Mouse (Mus musculus) stomach, embryonic 16.5 days (tissue): ENCODE results near the gene Mapkbp1. TPM values are rescaled to one million over a fixed set of nuclear protein-coding genes. Genes with fewer than 3 reads are reported as not detected.
A peak's percentile ranks its signal among the peaks of the same experiment; 100 is the strongest.

ENCODE experiments used
- ATAC-seq: fragments of 200-750 bp; cut with Nextera tagmentation; 2 replicates; pipeline ENCODE4 v1.8.0; 2017; ENCODE audit warnings: moderate number of reproducible peaks, moderate TSS enrichment; ENCODE audit not compliant: insufficient read depth, low FRiP score
- H3K27ac ChIP-seq: fragments of 300-500 bp; sonication (generic); 2 replicates; pipeline ENCODE4 v1.5.1; 2014; ENCODE audit warnings: low read length
- H3K27me3 ChIP-seq: fragments of 300-500 bp; sonication (generic); 2 replicates; pipeline ENCODE4 v1.6.1; 2014; ENCODE audit warnings: low read length, control low read depth, mixed read lengths; ENCODE audit not compliant: control insufficient read depth, insufficient read depth
- H3K36me3 ChIP-seq: fragments of 300-500 bp; sonication (generic); 2 replicates; pipeline ENCODE4 v1.6.1; 2014; ENCODE audit warnings: low read length; ENCODE audit not compliant: control insufficient read depth, insufficient read depth
- H3K4me1 ChIP-seq: fragments of 300-500 bp; sonication (generic); 2 replicates; pipeline ENCODE4 v1.6.1; 2014; ENCODE audit warnings: low read length, control low read depth, mixed read lengths; ENCODE audit not compliant: control insufficient read depth, insufficient read depth
- H3K4me2 ChIP-seq: fragments of 300-500 bp; sonication (generic); 2 replicates; pipeline ENCODE4 v1.6.1; 2014; ENCODE audit warnings: low read depth, low read length, mixed read lengths
- H3K4me3 ChIP-seq: fragments of 300-500 bp; sonication (generic); replicated peaks from 2 replicates; pipeline ENCODE4 v1.5.1; 2014; ENCODE audit warnings: mild to moderate bottlenecking, low read length
- H3K9ac ChIP-seq: fragments of 300-500 bp; sonication (generic); 2 replicates; pipeline ENCODE4 v1.6.1; 2014; ENCODE audit warnings: low read length
- H3K9me3 ChIP-seq: fragments of 300-500 bp; sonication (generic); replicated peaks from 2 replicates; pipeline ENCODE4 v1.6.1; 2016; ENCODE audit warnings: low read length, control low read depth; ENCODE audit not compliant: control insufficient read depth
- WGBS: fragments of 180-500 bp; shearing (Covaris S2); extraction: QIAGEN DNeasy Blood & Tissue Kit; methylation state at CpG from one replicate; pipeline ENCODE4 v1.1.7; 2014; 5-methylcytosine and 5-hydroxymethylcytosine counted together
- polyA plus RNA-seq: library from polyadenylated mRNA; unstranded; fragments of >200 nt; fragmentation: Nextera tagmentation; extraction: Ambion mirVana; gene quantifications from 2 replicates; pipeline ENCODE4 v1.2.1, GENCODE M21; 2015

Mapkbp1 gene
- polyA plus RNA-seq, 1 experiment from 2014 or later, result 2.6 TPM

GRCm38 (mm10) chr2:120040991-120041390 is 68.5 kb downstream of the Mapkbp1 start:
- Histone ChIP-seq H3K4me3 (no peak overlapping the region), H3K27ac (no peak overlapping the region), H3K27me3 (no peaks in the 10 kb centered on the region), H3K9me3 (no peaks in the 10 kb centered on the region), H3K36me3 (peaks cover 21% of the 10 kb centered on the region), H3K9ac (no peak overlapping the region), H3K4me1 (peaks cover 9% of the 10 kb centered on the region; the same call in 1 of the 2 replicates), H3K4me2 (no peak overlapping the region)
- no peak for ATAC-seq
- 85% methylated on average over 5 of the region's 5 CpGs for WGBS

DNA sequence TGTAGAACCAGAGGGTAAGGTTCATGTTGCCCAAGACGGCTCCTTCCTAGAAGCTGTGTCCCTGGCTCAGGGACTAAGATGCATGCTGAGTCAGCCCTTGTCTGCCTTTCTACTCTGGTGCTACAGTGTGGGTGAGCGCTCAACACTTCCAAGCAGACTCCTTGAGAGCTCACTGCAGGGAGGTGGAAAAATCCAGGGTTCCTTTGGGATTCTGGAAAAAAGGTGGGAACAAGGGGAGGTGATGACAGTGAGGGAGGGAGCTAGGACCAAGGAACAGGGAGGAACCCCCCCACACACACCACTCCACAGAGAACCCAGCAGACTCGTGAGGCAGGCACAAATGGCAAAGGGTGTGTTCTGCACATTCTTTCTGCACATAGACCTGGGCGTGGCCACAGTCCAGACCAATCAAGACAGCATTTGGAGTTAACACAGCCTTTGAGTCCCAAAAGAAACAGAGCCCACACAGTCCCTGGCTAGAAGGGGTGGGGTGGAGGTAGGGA is 71.7 kb downstream of the Mapkbp1 start:
- H3K4me2 ChIP-seq, result no peak overlapping the region
- H3K9ac ChIP-seq, result 0 out of 2 replicates have a peak overlapping the region, but pooled peaks have one; percentile 5
- H3K4me1 ChIP-seq, result peaks cover 14% of the 10 kb centered on the region; the same call in 1 of the 2 replicates
- no peaks in the 10 kb centered on the region for H3K27me3 ChIP-seq
- H3K27ac ChIP-seq, result peak overlapping the region; percentile 34; the same call in 1 of the 2 replicates
- H3K36me3 ChIP-seq, result peaks cover 9% of the 10 kb centered on the region
- no peaks in the 10 kb centered on the region for H3K9me3 ChIP-seq
- peak; percentile 82 for ATAC-seq
- no peak overlapping the region for H3K4me3 ChIP-seq
- 46% methylated on average over 4 of the region's 4 CpGs for WGBS

DNA sequence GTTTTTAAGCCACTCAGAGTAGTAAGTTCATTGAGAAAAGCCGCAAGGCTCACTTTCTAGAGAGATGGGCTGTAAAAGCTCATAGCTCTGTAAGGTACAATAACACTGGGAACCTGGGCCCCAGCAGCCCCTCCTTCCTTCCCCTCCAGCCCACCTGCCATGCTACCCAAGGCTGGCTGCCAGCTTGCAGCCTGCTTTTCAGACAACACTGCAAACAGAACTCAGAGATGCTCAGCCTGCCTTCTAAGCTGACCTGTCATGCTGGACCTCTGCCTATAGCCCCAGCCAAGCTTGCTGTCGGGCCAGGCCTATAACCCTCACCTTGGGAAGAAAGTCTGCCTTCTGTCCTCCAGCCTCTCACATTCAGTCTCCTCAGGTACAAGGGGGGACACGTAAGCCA is 72.2 kb downstream of the Mapkbp1 start:
- H3K27ac ChIP-seq, result peak overlapping the region; percentile 12; the same call in 1 of the 2 replicates
- no peak overlapping the region for H3K4me3 ChIP-seq
- no peaks in the 10 kb centered on the region for H3K9me3 ChIP-seq
- H3K9ac ChIP-seq, result no peak overlapping the region
- no peak for ATAC-seq
- peaks cover 9% of the 10 kb centered on the region for H3K36me3 ChIP-seq
- no peak overlapping the region for H3K4me2 ChIP-seq
- WGBS, result 69% methylated on average over 3 of the region's 3 CpGs
- H3K27me3 ChIP-seq, result no peaks in the 10 kb centered on the region
- H3K4me1 ChIP-seq, result peaks cover 14% of the 10 kb centered on the region; the same call in 1 of the 2 replicates

DNA sequence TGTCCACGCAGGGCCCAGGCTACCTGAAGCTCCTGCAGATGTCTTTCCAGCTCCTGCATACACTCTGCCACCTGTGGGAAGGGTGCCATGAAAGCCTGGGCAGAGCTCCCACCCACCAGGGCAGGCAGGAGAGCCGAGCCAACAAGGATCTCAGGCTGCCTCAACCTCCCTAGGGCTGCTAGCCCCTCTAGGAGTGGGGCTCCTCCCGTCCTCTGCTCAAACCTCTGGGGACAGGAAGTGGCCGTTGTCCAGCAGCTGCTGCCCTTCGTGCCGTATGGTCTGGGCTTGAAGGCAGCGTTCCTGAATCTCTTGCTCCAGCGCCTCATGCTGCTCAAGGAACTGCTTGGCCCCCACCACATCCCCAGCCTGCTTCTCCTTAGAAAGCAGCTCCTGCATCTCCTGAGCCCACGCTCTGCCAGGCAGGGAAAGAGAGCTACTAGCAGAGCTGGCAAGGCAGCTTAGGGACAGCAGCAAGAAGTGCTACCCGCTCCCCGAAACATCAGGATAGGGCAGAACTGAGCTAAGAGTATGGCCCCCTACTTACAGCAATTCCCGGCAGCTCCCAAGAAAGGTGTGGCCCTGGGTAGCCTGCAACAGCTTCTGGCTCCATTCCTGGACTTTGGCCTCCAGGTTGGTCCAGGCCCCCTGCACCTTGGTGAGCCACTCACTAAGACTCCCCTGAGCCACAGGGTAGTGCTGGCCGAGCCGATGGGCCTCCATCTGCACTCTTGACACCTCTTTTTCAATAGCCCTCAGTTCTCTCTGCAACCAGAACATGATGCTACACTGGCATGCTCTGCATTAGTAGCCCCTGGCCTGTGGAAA is 74.2 kb downstream of the Mapkbp1 start:
- Histone ChIP-seq H3K4me2 (0 out of 2 replicates have a peak overlapping the region, but pooled peaks have one; percentile 10), H3K4me1 (peaks cover 16% of the 10 kb centered on the region; the same call in 1 of the 2 replicates), H3K27ac (no peak overlapping the region), H3K4me3 (no peak overlapping the region), H3K9ac (peak overlapping the region; percentile 32), H3K36me3 (peaks cover 3% of the 10 kb centered on the region; the same call in 1 of the 2 replicates), H3K9me3 (no peaks in the 10 kb centered on the region), H3K27me3 (no peaks in the 10 kb centered on the region)
- WGBS, result 57% methylated on average over 14 of the region's 14 CpGs
- peak; percentile 48; the same call in 1 of the 2 replicates for ATAC-seq

- Histone ChIP-seq H3K4me1 (peaks cover 16% of the 10 kb centered on the region; the same call in 1 of the 2 replicates), H3K36me3 (no peaks in the 10 kb centered on the region), H3K27me3 (no peaks in the 10 kb centered on the region), H3K4me2 (no peak overlapping the region), H3K4me3 (no peak overlapping the region), H3K27ac (no peak overlapping the region), H3K9me3 (no peaks in the 10 kb centered on the region), H3K9ac (no peak overlapping the region)
- no peak for ATAC-seq
- WGBS, result 79% methylated on average over 9 of the region's 9 CpGs
Observed at GRCm38 (mm10) chr2:120048173-120048572, 75.7 kb downstream of the Mapkbp1 start.

DNA sequence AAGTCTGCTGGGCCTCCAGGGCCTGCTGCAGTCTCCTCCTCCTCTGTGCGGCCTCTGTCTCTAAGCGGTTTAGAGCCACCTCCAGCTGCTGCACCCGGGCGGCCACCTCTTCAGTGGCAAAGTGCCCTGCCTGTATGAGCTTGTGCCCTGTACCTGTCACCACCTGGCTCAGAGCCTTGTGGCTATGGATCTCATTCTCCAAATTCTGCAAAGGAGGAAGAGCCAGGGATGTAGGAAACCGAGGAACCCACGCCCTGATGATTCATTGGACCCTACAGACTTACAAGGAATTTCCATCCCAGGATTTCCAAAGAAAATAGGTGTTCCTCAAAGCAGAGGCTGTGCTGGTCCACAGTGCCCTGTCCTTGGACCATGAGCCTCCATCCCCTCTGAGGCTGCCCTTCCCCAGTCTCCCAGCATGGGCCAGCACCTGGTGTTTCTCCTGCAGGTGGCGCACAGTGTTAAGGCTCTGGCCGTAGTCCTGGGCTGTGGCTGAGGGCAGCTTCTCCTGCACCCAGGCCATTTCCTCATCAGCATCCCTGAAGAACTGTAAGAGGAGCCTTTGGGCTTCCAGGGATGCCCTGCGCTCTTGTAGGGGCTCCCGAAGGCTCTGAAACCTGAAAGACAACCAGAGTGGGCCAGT is 77.3 kb downstream of the Mapkbp1 start:
- ATAC-seq, result 0 out of 2 replicates have a peak, but pooled peaks have one; percentile 37
- Histone ChIP-seq H3K4me3 (no peak overlapping the region), H3K4me1 (peaks cover 7% of the 10 kb centered on the region; the same call in 1 of the 2 replicates), H3K4me2 (no peak overlapping the region), H3K27ac (no peak overlapping the region), H3K9me3 (no peaks in the 10 kb centered on the region), H3K36me3 (no peaks in the 10 kb centered on the region), H3K9ac (no peak overlapping the region), H3K27me3 (no peaks in the 10 kb centered on the region)
- WGBS, result 59% methylated on average over 10 of the region's 10 CpGs

DNA sequence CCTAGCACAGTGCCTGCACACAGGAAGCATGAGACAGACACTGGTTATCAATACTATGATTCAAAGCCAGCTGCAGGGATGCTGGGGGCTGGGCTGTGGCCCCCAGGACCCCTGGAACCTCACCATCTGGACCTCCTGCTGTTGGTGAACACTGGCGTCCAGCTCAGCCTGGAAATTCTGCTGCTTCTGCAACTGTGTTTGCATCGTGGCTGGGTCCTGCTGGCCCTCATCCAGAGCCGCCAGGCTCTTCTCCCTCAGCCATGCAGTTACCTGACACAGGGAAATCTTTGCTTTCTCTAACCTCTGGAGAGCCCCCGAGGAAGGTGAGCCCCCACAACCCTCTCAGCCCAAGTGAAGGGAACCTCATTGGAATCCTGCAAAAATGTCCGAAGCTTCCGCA is 78.9 kb downstream of the Mapkbp1 start:
- Histone ChIP-seq H3K4me2 (no peak overlapping the region), H3K9ac (no peak overlapping the region), H3K27me3 (no peaks in the 10 kb centered on the region), H3K9me3 (no peaks in the 10 kb centered on the region), H3K36me3 (no peaks in the 10 kb centered on the region), H3K27ac (no peak overlapping the region), H3K4me1 (peaks cover 7% of the 10 kb centered on the region; the same call in 1 of the 2 replicates), H3K4me3 (no peak overlapping the region)
- ATAC-seq, result no peak
- WGBS, result 53% methylated on average over 6 of the region's 6 CpGs

- no peaks in the 10 kb centered on the region for H3K27me3 ChIP-seq
- no peak overlapping the region for H3K27ac ChIP-seq
- no peak overlapping the region for H3K9ac ChIP-seq
- H3K9me3 ChIP-seq, result no peaks in the 10 kb centered on the region
- H3K4me1 ChIP-seq, result 0 out of 2 replicates have a peak, but pooled peaks cover 2% of the 10 kb centered on the region
- no peak overlapping the region for H3K4me2 ChIP-seq
- H3K36me3 ChIP-seq, result no peaks in the 10 kb centered on the region
- 85% methylated on average over 12 of the region's 12 CpGs for WGBS
- no peak for ATAC-seq
- no peak overlapping the region for H3K4me3 ChIP-seq
Observed at GRCm38 (mm10) chr2:120054771-120055552, 82.5 kb downstream of the Mapkbp1 start.
